Mouse (Mus musculus): Measurements from ENCODE around the gene S100a9.
A peak's percentile ranks its signal among the peaks of the same experiment; 100 is the strongest.

S100a9 gene

DNA sequence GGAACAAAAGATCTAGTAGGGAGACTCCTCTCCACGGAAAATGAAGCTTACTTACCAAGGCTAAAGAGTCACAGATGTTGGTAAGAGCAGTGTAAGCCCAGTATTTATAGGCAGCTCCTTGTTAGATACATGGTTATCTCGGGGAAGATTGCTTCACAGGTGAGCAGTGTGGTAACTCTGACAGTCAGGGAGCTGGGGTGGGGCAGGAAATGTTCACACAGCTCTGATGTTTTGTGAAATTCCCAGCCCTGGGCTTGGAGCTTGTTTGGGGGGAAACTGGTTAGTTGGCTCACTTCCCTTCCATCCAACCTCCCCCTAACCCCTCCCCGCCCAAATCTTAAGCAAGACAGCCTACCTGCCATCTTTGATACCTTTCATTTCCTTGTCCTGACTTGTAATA is at the start of gene S100a9:
S100a9 (minus strand) TSS at position 109 of the 400 bp plus-strand sequence.
- DNase-seq = no peak

DNA sequence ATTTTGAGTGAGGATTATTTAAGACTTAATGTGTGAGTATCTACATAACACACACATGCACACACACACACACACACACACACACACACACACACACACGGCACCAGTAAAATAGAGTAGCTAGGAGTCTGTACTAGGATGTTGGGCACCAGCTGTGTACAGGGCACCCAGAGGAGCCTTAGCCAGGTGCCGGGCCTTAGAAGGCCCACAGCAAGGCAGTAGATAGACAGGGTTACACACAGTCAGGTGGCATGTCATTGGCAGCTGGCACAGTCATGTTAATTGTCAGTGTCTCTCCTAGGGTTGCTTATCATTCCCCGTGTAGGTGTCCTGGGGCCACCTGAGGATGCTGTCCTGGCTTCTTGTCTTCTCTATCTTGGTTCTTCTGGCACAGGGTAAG is 31.1 kb upstream of the S100a9 start, which contains the start of gene Pglyrp4:
Pglyrp4 (plus strand) TSS at position 301 of the 400 bp plus-strand sequence.
- DNase-seq = no peak

DNA sequence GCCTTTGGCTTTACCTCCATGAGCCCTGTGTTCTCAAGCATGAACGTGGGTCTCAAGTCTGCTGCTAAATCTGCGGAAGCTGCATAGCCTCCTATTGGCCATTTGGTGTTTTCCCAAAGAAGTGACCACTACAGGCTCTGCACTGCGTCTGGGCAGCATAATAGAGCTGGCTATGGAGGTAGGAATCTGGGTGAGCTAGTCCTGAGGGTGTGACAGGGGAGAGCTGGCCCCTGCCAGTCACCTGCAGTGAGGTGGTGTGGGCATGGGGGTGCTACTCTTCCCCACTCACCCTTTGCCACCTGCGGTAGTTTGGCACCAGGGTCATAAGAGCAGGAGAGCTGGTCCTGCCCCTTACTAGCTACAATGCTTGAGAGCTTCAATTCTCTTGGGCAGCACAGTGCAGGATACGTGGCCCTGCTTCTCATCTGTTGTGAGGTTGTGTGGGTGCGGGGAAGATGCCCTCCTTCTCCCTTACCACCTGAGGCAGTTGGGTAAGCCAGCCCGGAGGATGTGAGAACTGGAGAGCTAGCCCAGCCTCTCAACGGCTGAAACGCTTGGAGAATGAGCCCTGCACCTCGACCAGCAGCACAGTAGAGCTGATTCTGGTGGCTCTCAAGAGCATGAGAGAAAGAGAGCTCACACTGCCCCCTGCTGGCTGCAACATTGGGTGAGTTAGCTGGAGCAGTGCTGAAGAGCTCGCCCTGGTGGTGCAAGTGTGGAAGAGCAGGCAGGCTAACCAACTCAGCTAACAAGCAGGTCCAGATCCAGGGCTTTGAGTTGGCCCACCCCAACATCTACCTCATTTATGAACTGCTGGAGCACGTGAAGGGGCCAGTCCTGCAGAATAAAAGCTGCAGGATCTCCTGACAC is 14.3 kb upstream of the S100a9 start:
- peak; percentile 48 for DNase-seq

DNA sequence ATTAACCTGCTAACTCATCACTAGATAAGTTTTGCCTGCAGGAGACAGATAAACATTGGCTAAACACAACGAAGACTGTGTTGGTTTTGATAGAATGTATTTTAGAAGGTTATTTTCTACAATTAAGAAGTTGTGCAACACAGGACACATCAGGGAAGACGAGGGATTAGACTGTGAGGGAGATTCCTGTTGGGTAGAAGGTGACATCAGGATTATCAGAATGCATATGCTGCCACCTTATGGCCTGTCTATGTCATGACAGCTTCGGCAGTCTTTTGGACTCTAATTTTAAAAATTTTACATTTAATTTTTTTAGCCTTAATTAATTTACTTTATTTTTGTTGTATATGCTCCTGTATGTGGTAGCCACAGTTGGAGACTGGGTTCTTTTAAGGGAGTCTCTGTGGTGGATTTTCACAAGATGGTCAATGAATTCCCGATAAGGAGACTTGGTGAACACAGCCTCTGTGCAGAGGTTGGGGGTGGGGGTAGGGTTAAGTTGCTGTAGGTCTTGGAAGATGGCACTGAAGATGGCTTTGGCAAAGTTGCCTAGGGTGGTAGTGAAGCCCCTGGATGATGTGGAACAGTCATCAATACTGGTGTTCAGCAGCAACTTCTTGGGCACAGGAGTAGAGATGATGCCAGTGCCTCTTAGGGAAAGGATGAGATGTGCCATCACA is 13.1 kb upstream of the S100a9 start:
- DNase-seq = peak; percentile 7

DNA sequence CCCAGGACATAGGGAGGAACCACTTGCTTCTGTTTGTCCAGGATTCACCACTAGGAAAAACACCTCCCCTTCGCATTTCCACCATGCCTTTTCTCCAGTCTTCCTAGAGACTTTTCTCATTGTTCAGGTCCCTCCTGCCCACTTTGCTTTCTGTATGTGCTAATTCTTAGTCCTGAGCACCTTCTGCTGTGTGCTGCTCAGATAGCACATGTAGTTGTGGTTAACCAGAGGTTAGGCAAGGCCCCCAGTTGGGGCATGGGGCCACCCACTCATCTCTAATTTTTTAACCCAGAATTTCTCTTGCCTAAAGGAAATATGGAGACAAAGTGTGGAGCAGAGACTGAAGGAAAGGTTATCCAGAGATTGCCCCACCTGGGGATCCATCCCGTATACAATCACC is 6.7 kb upstream of the S100a9 start:
- DNase-seq = no peak

DNA sequence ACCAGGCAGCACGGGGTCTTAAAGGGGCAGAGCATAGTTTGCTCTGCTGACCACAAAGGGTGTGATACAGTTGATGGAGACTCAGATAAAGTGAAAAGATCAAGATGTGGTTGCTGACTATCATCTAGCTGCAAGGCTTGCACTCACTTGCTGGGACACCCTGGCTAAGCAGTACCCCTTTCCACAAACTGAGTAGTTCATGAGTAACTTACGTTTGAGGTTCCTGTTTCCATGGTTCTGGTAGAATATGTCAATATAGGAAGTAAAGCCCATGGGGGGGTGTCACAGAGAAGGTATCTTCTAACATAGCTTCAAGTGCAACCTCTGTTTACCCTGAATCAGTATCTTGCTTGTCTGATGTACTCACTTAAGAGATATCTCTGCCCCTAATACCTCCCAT is 2.0 kb downstream of the S100a9 start:
- no peak for DNase-seq

DNA sequence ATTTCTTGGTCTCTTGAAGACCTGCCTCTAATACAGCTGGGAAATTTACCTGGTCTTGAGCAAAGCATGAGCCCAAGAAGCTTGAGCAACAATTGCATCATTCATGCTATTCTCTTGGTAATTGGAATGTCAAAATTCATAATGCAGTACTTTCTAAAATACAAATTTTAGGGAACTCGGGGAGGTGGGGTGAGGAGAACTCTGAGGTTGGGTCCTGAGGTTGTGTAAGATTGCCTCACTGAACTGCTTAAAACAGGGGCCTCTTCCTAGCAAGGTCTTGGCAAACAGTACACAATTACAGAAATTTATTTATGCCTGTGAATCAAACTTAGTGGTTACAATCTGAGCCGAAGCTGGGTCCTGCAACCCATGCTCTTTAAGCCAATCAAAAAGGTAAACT is 8.7 kb downstream of the S100a9 start:
- DNase-seq = no peak

DNA sequence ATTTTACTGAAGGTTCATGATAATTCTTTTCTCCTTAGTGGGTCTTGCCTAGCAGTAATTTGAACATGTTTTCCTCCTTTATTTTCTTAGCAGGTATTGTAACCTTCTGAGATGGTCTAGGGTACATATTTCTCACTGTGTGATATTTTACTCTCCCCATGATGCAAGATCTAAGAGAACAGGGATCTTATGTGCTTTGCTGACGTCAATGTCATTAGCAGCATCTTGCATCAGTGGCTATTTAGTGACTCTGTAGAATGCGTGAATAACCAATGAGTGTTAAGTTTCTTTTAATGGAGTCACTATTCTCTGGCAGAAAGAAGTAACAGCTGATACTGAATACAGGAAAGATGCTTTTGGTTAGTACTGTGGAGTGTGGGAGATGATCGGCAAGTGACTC is 11.6 kb downstream of the S100a9 start:
- no peak for DNase-seq

DNA sequence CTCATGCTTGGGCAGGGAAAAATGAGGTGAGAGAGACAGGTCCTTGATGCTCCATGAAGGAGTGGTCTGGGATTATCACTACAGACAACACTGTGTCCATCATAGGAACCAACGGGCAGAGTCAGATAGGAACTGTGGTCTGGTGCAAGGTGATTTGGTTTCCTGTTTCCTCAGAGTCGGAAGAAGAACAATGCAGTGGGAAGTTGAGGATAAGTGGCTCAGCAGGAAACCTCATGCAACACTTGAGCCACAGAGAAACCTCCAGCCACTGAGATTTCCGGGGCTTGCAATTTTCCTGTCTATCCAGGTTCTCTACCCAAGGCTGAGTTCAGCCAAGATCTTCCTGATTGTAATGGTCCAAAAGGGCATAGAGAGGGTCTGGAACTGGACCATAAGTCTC is 16.9 kb downstream of the S100a9 start:
- no peak for DNase-seq

DNA sequence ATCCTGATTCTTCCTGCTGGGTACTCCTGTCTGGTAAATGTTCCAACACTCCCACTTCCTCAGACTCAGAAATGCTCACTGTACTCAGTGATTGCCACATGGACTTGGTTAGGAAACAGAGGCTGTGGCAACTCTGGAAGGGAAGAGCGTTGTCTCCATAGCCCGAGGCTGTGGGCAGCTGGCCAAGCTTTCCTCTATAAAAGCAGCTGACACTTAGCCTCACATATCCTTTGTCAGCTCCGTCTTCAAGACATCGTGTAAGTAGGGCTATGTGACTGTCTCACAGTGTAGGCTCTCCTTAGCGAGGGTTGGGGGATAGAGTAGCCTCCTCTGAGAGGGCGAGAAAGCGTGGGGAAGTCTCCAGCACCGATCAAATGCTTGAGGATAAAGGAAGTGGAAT is 26.7 kb downstream of the S100a9 start, which contains the start of gene S100a8:
S100a8 (plus strand) TSS at position 133 of the 400 bp plus-strand sequence.
- no peak for DNase-seq

DNA sequence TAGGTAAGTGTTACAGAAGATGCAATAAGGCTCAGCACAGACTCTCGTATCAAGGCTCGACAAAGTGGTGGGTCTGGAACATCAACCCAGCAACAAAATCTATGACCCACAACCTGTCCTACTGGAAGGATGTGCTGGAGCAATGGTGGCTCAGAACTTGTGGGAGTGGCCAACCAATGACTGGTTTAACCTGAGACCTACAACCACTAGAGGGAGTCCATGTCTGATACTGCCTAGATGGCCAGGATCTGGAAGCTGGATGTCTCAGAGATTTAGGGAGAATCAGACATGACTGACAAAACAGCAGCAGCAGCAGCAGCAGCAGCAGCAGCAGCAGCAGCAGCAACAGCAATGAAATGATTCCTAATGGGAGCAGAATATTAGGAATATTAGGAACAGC is 31.3 kb downstream of the S100a9 start:
- no peak for DNase-seq

DNA sequence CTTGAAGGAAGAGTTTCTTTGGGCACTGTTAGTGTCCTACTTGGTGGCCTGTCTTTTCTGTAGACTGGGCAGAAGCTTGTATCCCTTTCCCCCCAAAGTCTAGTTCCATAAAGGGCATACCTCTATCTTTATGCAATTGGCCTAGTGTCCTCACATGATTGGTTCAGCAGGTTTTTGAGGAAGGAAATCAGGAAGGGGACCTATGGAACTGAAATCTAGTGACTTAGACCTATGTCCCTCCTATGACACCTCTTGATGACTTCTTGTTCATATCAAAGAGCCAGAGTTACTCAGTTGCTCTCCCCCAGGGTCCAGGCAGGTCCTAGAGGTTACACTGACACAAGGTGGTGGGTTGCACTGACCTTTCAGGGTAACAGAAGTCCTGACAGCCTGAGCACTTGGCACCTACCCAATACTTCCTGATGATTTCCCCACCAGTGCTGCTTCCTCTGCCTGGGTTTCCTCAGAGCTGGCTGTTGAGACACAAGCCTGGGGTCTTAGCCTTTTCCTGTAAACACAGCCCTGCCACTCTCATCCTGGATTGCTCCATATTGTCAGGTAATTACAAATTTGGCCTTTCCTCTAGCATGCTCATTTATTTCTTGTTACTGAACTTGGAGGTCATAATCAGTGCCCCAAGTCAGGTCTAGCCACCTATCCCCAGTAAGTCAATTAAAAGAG is 36.0 kb downstream of the S100a9 start:
- no peak for DNase-seq

DNA sequence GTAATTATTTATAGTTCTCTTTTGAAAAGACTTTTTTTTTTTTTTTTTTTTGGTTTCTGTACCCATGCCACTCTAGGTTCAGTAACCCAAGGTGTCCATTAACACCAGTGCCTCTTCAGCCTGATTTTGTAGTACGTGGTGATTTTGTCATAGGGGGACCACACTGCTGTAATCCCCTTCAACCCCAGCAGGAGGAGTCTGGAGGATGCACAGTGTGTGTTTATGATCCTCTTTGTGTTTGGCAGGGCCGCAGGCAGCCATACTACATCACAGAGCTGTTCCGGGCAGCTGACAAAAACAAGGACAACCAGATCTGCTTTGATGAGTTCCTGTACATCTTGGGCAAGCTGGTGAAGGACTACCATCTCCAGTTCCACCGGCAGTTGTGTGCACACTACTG is 38.1 kb downstream of the S100a9 start:
- no peak for DNase-seq

DNA sequence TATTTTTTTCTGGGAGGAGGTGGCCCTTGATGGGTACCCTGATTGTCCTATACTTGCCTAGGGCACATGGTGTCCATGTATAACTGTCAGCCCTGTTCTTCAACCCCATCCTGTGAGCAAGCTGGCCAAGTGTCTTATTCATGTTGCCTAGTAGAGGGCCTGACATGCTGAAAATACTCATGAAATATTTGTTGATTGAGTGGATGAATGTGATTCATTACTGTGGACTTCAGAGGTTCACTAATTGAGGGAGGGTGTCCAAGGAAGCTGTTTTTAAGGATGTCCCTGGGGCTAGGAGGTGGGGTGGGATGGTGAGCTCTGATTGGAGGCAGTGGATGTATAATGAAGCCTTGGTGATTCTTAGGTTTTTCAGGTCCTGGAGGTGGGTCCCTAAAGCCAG is 41.8 kb downstream of the S100a9 start, which contains the start of gene S100a7a:
S100a7a (plus strand) TSS at position 301 of the 400 bp plus-strand sequence.
- no peak for DNase-seq

DNA sequence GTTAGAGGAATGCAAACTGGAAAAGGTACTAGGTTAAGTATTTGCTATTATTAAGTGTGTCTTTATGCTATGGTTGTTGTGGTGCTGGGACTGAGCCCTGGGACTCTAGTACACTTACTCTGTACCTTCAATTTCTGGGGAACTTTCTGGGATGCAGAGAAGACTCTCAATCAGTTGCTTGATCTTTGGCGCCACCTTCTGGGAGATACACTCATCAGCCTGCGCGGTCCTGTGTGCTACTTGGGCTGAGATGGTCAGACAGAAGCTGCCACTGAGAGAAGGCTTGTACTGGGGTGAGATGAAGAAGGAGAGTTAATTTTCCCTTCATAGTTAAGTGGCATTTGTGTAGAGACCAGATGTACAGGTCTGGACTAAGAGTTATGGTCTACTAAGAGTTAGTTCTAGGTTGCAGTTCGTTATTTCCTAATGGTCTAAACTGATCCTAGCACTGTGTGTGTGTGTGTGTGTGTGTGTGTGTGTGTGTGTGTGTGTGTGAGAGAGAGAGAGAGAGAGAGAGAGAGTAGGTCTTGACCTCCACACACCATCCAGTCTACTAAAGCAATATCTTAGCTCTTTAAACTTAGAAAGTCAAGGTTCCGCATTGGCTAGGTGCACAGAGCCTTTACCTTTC is 42.5 kb downstream of the S100a9 start:
- peak; percentile 55 for DNase-seq

DNA sequence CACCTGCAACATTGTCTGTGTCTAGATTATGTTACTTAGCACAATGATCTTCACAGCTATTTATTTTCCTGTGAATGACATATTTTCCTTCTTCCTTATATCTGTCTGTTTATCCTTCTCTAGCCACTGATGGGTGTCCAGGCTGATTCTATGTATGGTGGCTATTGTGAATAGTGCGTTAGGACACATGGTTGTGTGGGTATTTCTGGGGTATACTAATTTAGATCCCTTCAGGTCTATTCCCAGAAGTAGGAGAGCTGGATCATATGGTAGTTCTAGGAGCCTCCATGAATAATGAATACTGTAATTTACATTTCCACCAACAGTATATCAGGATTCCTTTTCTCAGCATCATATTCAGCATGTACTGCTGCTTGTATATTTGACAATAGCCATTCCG is 45.7 kb downstream of the S100a9 start:
- no peak for DNase-seq

DNA sequence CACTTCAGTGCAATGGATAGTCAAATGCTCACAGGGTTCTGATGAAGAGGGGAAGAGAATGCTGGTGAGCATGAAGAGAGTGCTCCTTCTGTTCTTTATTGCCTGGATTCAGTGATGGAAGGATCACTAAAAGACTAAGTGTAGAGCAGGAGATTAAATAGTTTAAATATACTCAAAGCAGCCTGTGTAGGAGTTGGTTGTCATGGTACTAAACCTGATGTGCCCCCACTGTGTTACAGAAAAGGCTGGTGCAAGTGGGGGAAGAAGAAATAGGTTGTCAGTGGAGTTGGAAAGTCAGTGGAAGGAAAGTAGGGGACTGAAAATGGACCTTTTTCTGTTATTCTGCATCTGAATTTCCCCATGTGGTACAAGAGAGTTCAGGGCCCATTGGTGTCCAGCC is 46.5 kb downstream of the S100a9 start:
- DNase-seq = no peak

DNA sequence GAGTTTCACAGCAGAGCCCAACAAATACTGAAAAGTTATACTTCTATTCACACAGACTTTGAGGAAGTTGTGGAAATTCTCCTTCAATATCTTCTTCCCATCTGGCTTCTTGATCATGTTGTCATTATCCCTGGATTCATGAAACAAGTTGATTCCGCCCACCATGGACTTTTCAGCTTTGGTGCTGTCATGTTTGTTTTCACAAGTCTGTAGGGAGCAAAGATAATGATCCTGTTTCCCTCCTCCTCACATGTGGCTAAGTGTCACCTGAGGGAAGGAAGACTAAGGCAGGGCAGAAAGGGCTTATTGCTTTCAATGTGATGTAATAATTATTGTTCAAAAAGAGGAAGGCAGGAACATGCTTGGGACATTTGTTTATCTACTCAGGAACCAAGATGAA is 48.2 kb downstream of the S100a9 start:
- no peak for DNase-seq

DNA sequence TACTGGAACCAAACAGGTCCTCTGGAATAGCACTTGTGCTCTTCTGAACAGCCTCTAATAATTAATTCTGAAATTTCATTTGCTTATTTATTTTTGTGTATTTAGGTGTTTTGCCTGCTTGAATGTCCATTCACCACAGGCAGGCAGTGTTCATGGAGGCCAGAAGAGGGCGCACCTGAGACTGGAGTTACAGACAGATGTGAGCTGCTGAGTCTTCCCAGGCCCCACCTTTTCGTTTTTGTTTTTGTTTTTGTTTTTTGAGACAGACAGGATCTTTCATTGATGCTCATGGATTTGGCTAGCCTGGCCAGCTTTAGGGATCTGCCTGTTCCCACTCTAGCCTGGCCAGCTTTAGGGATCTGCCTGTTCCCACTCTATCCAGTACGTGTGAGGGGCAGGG is 51.3 kb downstream of the S100a9 start:
- no peak for DNase-seq

Measured in cerebellum, adult 8-10 months (tissue).